Mouse (Mus musculus) megakaryocyte-erythroid progenitor cell, adult 5-6 weeks (primary cell): ENCODE results near the gene Bbs9. TPM values are rescaled to one million over a fixed set of nuclear protein-coding genes. Genes with fewer than 3 reads are reported as not detected.

ENCODE experiments used
- ATAC-seq: replicated peaks from 2 replicates; pipeline ENCODE4 v1.8.0; 2016; ENCODE audit warnings: mild to moderate bottlenecking, inconsistent platforms; ENCODE audit not compliant: severe bottlenecking, poor library complexity, low FRiP score, low TSS enrichment
- total RNA-seq, 2 experiments: library from RNA; stranded (forward) in 1 of 2; stranded (reverse) in 1 of 2; fragments of 200-1000, 215-1000 nt in 1 of 2; fragments of >200 nt in 1 of 2; fragmentation: Nextera tagmentation in 1 of 2; gene quantifications; 2 replicates each; pipeline ENCODE4 v1.2.3; 2014 to 2017

The Bbs9 gene
- total RNA-seq, 2 experiments from 2014 or later, result 20.2 to 25.8 TPM

DNA sequence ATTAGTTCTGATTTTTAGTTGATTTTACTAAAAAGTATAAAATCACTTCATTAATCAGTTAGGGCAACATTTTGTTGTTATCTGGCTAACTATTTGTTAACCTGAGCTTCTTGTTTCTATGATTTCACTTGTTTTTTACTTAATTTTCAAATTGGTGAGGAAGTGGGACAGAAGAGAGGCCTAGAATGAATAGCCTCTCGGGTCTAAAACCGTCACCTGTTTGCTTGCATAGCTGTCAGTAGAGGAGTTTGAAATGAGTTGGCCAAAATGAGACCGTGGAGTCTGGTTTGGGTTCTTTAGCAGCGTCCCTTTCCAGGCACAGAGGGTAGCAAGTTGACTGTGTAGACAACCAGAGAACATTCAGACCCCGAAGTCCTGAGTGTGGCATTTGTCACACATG, 291.6 kb downstream of the Bbs9 start:
- ATAC-seq, result no peak

DNA sequence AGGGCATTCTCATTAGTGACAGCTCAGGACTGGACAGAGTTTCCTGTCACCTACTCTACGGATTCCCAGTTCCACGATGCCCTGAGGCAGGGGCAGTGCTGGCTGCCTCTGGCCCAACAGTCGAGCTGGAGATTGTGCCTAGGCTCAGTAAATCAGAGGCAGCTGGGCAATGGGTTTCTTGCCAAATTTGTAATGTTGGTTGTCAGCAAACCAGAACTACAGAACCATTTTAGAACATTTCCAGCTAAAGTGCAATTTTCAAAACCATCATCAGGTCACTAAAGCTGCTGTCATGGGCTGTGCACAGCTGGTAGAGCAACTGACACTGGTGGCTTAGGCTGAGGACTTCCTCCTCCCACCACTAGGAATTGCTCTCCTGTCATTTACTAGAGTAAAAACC, 292.3 kb downstream of the Bbs9 start:
- ATAC-seq, result no peak

DNA sequence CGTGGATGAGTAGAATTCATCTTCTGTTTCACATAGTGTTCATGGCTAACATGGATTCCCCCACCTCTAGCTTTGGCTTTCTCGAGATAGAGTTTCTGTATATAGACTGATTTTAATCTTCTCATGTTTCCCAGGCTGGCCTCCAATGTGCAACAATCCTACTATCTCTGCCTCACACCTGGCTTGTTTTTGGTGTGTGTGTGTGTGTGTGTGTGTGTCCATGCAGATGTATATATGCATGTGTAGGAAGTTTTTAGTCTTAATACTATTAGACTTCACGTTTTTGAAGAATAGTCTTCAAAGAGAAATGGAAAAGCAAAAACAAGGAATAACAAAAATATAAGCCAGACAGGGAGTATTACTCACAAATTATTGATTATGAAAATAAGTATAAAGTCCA, 296.3 kb downstream of the Bbs9 start:
- ATAC-seq, result no peak

DNA sequence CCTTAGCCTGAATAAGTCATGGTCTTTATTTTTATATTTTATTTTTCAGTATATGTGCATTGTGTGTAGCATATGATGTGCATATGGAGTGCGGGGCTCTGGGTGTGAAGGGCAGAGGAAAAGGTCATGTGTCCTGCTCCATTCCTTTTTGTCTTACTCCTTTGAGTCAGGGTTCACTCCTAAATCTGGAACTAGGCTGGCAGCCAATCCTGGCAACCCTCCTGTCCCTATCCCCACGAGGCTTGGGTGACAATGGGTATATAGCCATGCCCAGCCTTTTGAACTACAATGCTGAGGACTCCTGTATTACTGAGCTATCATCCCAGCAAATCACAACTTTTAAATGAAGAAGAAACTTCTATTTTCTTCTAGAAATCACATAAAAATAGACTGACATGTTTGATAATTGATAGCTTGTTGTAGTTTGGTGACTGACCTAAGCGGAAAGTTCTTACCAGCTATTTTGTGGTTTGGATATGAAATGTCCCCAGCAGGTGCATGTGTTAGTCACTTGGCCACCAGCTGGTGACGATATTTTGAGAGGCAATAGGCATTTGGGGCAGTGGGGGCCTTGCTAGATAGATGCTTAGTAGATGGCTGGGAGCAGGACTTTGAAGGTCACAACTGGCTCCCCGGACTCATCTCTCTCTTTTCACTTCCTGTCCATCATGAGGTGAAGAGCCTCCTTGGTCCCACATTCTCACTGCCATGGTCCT, 300.9 kb downstream of the Bbs9 start:
- ATAC-seq, result no peak

DNA sequence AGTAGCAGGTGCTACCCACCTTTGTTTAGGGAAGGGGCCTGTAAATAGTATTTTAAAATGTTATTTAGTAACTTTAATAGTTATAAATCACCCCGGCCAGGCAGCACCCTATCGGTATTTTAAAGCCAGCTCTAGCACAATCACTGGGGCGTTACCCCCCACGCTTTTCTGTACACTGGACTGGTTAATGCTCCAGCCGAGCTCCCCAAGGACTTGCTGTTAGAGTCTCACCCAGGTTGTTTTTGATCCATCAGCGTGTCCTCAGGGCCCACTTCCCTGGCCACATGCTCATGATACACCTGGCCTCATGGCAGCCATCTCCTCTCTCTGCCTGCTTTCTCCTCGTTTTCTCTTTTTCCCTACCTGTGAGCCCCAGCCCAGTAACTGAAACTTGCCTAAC, 301.9 kb downstream of the Bbs9 start:
- no peak for ATAC-seq

DNA sequence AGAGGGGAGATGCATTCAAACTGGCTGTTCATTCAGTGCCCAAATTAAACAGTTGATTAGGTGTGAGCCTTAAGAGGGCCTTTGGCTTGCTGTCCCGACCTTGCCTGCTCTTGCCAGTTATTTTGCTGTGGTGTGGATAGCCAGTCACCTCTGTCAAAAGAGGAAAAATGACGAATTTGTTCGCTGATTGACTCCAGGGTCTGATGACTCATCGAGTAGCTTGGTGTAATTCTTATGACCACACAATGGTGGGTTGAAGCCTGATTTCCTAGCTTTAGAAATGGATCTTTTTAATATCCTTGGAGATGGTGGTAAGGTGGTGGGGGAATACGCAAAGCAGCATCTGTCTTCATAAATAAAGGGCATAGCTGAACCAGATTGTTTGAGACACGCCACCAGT, 304.1 kb downstream of the Bbs9 start:
- ATAC-seq, result no peak

DNA sequence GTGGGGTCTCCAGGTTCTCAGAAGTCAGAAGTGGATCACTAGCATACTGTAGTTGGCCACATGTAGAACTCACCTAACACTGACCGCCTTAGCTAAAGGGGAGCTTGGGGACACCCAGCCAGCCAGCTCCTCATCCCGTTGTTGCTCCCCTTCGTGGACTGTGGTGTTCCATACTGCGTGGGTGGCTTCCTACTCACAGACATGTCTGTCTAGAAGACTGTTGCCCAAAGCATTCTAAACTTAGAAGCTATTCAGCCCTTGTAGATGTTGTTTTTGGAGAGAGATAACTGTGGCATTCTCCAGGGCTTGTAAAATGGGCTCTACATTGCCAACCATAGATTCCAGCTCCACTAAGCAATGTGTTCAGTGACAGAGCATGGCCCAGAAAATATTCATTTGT, 310.5 kb downstream of the Bbs9 start:
- no peak for ATAC-seq

DNA sequence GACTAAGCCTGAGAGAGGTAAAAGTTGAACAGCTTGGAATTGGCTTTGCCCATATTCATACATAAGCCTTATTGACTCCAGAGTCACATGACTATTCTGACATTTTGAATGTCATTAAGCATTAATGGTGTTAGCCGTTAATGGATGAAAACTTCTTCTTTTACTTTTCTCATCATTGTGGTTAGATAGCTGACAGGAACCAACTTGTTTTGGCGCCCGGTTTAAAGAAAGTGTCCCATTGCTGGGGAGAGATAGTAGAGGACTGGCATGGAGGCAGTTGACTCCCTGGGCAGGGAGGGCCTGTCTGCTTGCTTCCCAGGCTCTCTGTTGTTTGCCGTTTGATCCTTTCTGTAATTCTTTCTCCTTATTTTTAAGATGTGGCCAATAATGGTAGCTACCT, 312.9 kb downstream of the Bbs9 start:
- no peak for ATAC-seq

DNA sequence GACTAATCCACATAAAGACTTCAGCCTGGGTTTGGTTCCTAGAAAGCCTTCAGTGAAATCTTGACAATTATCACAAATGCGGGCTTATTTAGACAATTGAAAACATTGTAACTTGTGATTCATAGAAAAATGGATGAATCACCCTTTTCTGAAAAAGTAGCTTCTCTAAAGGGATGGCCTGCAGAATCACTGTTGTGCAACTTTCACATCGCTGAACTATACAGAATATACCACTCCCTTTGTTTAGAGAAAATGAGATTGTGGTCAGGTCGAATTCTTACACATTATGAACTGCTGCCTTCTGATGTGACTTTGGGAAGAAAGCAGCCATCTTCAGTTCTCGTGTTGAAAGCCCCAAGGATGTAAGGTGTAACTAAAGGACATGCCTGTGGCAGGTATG, 313.3 kb downstream of the Bbs9 start:
- ATAC-seq, result no peak

DNA sequence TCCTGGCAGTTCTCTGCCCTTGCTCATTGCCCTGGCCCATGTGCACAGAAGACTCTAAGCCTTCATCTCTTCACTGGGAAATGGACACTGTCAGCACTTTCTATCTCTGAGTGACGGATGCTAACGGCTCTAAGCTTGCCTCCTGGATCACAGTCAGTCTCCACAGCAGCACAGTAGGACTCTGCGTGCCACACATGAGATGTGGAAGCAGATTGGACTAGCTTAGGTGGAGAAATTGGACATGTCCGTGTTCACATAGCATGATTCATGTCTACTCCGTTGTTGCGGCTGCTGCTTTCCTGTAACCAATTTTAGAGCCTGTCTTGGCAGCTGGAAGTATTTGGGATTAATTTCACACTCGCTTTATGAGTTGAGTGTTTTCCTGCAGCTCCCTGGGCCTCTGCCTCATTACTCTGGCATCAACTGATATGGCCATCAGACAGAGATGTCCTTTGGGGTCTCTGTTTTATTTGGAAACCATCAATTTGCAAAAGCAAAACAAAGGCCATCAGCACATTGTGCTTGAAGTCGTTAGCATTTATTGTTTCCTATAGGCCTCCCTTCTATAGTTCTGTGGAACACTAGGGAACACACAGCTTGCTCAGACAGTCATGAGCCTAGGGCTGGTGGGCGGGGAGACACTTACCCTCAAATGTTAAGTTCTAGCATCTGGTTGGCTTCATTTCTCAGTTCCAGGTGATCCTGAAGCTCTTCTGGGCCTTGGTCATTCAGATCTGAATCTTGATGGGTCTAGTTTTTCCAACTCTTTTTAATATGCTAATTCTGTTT, 314.1 kb downstream of the Bbs9 start:
- no peak for ATAC-seq

DNA sequence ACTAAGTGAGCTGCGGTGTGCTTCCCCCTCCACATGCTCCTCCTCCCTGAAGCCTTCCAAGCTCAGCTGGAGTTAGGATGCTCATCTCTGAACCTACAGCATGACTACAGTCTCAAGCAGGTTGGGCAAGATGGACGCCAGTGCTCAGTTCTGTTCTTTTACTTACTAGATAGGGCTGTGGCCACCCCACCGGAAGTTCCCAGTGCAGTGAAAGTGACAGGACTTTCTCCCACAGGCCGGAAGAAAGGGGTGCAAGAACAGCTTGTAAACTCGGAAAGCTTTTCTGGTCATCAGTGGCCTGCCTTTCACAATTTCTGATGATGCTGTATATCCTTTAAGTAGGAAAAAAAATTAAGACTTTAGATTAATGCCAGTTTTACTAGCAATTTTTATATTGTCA, 315.7 kb downstream of the Bbs9 start:
- ATAC-seq, result no peak

DNA sequence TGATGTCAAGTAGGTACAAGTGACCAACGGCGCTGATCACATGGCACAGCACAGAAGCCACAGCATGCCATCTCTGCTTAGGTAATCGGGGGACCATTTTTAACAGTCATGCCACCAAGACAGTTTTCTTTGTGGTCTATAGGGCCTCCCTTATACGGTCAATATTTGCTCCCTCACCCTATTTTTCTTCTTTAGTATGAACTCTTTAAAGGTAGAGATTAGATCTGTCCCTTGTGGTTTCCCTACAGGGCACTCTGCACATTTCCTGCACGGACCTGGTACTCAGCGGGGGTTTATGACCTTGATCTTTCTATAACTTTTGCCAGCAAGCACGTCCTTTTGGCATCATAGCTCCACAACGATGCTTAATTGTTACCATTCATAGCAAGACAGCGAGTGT, 316.2 kb downstream of the Bbs9 start:
- peak; percentile 42 for ATAC-seq

DNA sequence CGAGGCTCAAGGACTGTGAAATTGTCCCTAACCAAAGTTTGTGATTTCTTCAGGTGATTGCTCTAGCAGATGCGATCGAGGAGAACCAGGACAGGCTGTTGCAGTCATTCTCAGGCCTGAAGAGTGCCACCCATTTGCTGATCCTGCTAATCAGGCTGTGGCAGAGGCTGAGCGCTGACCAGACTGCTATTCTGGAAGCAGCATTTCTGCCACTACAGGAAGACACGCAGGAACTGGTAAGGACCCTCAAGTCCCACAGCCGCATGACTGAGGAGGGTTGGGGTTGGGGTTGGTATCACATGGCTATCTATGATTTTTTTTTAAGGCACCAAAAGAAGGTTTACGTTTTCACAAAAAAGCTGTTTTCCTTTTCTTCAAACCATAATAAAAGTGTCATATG, 318.2 kb downstream of the Bbs9 start:
- ATAC-seq, result 0 out of 2 replicates have a peak, but pooled peaks have one; percentile 34

DNA sequence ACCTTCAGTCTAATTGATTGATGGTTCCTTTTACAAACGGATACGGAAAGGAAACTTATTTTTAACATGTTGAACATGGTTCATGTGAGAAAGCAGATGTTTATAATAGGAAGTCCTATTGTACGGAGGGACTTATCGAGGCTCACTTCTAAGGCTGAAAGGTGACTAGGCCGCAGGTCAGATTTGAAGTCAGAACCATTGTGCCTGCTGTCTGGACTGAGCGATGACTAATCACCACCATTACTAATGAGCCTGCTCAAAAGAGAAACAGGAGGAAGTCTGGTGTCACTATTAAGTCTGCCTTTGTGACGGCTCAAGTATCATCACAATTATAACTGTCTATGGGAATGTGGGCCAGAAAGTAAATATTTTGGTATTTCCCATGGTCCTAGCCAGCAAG, 325.2 kb downstream of the Bbs9 start:
- ATAC-seq, result no peak

DNA sequence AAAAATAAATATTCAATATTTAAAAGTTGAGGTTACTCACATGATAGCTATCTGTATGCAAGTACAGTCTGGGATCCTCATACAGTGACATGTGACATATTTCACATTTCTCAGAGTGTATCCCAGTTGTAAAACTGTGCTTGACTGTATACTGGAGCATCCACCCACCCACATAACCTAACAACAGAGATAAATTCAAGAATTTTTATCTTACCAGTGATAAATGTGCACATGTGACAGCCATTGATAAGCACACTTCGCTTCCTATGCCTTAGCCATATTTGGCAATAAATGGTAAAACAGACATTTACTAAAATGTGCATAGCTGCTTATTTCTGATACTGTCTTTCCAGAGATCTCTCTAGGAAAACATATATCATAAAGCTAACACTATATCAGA, 330.5 kb downstream of the Bbs9 start:
- peak; percentile 50 for ATAC-seq

DNA sequence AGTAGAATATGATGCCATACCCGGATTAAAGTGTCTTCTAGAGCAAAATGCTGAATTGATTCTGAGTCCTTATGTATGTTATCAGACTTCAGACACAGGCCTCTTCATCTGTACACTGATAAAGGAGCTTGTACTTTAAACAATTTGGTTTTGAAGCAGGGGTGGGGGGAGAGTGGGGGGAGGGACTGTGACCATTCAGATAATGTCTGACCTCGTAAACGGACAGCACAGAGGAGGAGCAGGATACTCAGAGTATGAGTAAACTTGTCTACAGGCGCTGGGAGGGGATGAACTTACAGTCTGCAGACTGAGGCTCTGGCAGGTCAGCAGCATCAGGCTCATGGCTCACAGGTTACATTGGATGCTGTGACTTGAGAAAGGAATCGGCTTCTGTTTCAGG, 331.0 kb downstream of the Bbs9 start:
- ATAC-seq, result peak; percentile 47; the same call in 1 of the 2 replicates

DNA sequence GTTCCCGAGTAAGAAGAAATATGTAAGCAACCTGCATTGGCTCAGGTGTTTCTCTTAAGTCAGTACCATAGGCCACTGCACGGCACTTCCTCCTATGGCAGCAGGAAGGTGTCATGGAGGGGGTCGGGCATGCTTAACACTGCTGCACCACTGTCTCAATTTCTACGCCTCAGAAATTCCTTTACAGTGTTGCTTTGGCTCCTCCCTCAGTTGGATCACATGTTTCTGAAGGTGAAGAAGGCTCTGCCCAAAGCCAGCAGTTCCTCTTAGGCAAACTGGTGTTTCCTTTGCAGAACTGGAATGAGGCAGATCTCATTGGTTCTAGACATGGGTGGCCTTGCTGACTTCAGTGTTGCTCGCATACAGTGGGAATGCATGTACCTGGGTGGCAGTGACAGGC, 332.2 kb downstream of the Bbs9 start:
- no peak for ATAC-seq

DNA sequence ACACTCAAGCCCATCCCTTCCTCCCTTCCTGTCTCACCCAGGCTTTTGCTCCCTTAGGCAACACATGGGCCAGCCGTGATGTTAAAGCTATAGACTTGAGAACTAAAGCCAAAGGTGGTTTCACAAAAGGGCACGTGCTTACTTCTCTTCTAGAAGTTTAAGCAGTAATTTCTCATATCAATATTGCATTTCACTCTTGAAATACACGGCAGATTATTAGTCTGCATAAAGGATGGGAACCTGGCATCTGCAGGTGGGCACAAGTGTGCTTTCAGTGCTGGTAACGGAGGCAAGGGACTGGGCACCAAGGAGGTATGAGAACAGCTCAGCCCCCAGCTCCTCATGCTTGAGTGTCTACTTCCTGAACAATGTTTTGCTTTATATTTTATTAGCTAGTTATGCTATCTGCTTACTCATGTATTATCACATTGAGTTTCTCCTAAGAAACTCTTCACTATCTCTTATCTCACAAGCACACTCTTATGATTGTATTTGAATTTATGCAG, 334.2 kb downstream of the Bbs9 start:
- ATAC-seq, result peak; percentile 53

DNA sequence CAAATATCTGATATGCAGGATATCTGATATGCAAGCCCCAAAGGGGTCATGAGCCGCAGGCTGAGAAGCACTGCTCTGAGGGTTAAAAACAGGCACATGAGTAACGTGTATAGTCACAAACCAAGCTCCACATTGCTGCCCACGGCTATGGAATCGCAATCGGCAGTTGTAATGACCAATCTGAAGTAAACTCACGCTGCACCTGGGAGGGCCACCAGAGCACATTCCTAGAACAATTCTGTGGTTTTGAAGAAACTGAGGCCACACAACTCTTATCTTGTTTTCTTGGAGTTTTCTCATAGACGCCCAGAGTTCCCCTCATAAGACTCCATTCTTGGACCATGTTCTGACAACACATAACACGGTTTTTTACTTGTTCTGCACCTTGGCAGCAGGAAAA, 334.9 kb downstream of the Bbs9 start:
- ATAC-seq, result no peak

DNA sequence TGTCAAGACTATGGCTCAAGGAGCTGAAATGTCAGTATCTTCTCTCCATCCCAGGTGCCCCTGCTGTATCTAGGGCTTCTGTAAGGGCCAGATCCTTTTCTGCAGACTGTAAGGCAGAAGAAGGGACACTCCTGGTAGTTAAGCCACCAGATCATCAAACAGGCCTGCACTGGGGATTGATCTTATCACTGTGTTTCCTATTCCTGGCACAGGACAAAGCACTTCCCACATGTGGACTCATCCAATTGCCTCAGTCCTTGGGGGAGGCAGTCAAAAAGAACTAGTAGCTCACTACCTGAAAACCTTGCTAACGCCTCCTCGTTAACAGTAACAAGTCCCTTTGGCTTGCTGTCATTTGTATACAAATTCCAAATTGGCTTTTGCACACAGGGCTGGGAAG, 336.4 kb downstream of the Bbs9 start:
- no peak for ATAC-seq
